Mouse (Mus musculus) CH12.LX (cell line): Measurements from ENCODE around the gene Os9. TPM values are rescaled to one million over a fixed set of nuclear protein-coding genes. Genes with fewer than 3 reads are reported as not detected.

ENCODE experiments used
- DNase-seq: peaks from one replicate; pipeline ENCODE4 v3.0.0-alpha.2; 2013; ENCODE audit errors: extremely low read depth
- H3K27ac ChIP-seq: 2 replicates; pipeline ENCODE4 v1.5.1; 2012; ENCODE audit warnings: low read depth, mild to moderate bottlenecking, control low read depth, moderate library complexity; ENCODE audit not compliant: insufficient read depth
- H3K27me3 ChIP-seq: replicated peaks from 2 replicates; pipeline ENCODE3; 2012; ENCODE audit warnings: inconsistent platforms
- H3K36me3 ChIP-seq, 2 experiments: replicated peaks in 1 of 2; 2 replicates each; pipeline versions ENCODE3 to v1.6.1; 2012; ENCODE audit warnings: inconsistent platforms in 1 of 2, low read length in 1 of 2, mild to moderate bottlenecking in 1 of 2, mixed read lengths in 1 of 2, moderate library complexity in 1 of 2; ENCODE audit not compliant: control insufficient read depth in 1 of 2, insufficient read depth in 1 of 2
- H3K4me1 ChIP-seq, 2 experiments: 2 replicates each; pipeline ENCODE4 v1.6.1; 2012; ENCODE audit warnings: inconsistent platforms in 1 of 2, moderate library complexity in 1 of 2; ENCODE audit not compliant: insufficient read depth in 2 of 2, control insufficient read depth in 1 of 2
- H3K4me2 ChIP-seq: 2 replicates; pipeline ENCODE4 v1.6.1; 2012; ENCODE audit warnings: low read depth, mild to moderate bottlenecking, control low read depth; ENCODE audit not compliant: poor library complexity, insufficient read depth, severe bottlenecking
- H3K4me3 ChIP-seq, 3 experiments: fragments of 150-350 bp in 1 of 3; sonication (generic) in 1 of 3; replicated peaks in 1 of 3; 2 replicates each; pipeline versions ENCODE3 to v1.5.1; 2011 to 2012; ENCODE audit warnings: low read depth in 2 of 3, low read length in 2 of 3, mild to moderate bottlenecking in 2 of 3, moderate library complexity in 2 of 3, control low read depth in 1 of 3, improper control_type of control experiment in 1 of 3, inconsistent platforms in 1 of 3, mixed read lengths in 1 of 3; ENCODE audit not compliant: poor library complexity in 1 of 3
- H3K79me2 ChIP-seq: replicated peaks from 2 replicates; pipeline ENCODE4 v1.6.1; 2012; ENCODE audit warnings: mild to moderate bottlenecking, moderate library complexity; ENCODE audit not compliant: control insufficient read depth, poor library complexity, insufficient read depth, severe bottlenecking; ENCODE audit errors: extremely low read depth
- H3K9ac ChIP-seq: 2 replicates; pipeline ENCODE4 v1.6.1; 2012; ENCODE audit warnings: low read depth, mild to moderate bottlenecking, control low read depth, moderate library complexity; ENCODE audit not compliant: insufficient read depth
- H3K9me3 ChIP-seq: replicated peaks from 2 replicates; pipeline ENCODE3; 2012; ENCODE audit warnings: low read length, inconsistent platforms, mixed read lengths
- BHLHE40 ChIP-seq: IDR thresholded peaks from 2 replicates; pipeline ENCODE4 v1.6.1; 2011; ENCODE audit warnings: mild to moderate bottlenecking, low read depth, low read length, improper control_type of control experiment
- CHD1 ChIP-seq: IDR thresholded peaks from 2 replicates; pipeline ENCODE4 v1.6.1; 2012; ENCODE audit warnings: low read depth, low read length, improper control_type of control experiment, inconsistent platforms
- CHD2 ChIP-seq: IDR thresholded peaks from 2 replicates; pipeline ENCODE4 v1.6.1; 2011; ENCODE audit warnings: low read length, improper control_type of control experiment
- CTCF ChIP-seq, 2 experiments: IDR thresholded peaks in 1 of 2; conservative IDR thresholded peaks in 1 of 2; 2 replicates each; pipeline ENCODE4 v1.5.1; 2011 to 2012; ENCODE audit warnings: low read depth in 2 of 2, low read length in 2 of 2, improper control_type of control experiment in 1 of 2, inconsistent platforms in 1 of 2, mild to moderate bottlenecking in 1 of 2, moderate library complexity in 1 of 2
- ELF1 ChIP-seq: IDR thresholded peaks from 2 replicates; pipeline ENCODE4 v1.6.1; 2014; ENCODE audit warnings: low read depth, mild to moderate bottlenecking, inconsistent platforms, low read length, improper control_type of control experiment
- GABPA ChIP-seq: IDR thresholded peaks from 2 replicates; pipeline ENCODE4 v1.6.1; 2012; ENCODE audit warnings: low read depth, low read length, improper control_type of control experiment, inconsistent platforms; ENCODE audit not compliant: insufficient replicate concordance
- HCFC1 ChIP-seq: IDR thresholded peaks from 2 replicates; pipeline ENCODE4 v1.6.1; 2012; ENCODE audit warnings: low read depth, mild to moderate bottlenecking, inconsistent platforms, low read length, improper control_type of control experiment
- IRF4 ChIP-seq: IDR thresholded peaks from 2 replicates; pipeline ENCODE4 v1.6.1; 2014; ENCODE audit warnings: low read depth, mild to moderate bottlenecking, inconsistent platforms, low read length, improper control_type of control experiment
- JUN ChIP-seq: IDR thresholded peaks from 2 replicates; pipeline ENCODE4 v1.6.1; 2011; ENCODE audit warnings: low read depth, mild to moderate bottlenecking, low read length, improper control_type of control experiment, moderate library complexity; ENCODE audit not compliant: insufficient read depth
- JUND ChIP-seq: conservative IDR thresholded peaks from 2 replicates; pipeline ENCODE4 v1.6.1; 2011; ENCODE audit warnings: low read depth, low read length, improper control_type of control experiment
- KAT2A ChIP-seq: IDR thresholded peaks from 2 replicates; pipeline ENCODE4 v1.6.1; 2012; ENCODE audit warnings: low read length, improper control_type of control experiment, inconsistent platforms; ENCODE audit not compliant: insufficient replicate concordance
- MAFK ChIP-seq: IDR thresholded peaks from 2 replicates; pipeline ENCODE4 v1.6.1; 2011; ENCODE audit warnings: low read length, improper control_type of control experiment; ENCODE audit not compliant: insufficient replicate concordance
- MAX ChIP-seq: IDR thresholded peaks from 2 replicates; pipeline ENCODE4 v1.6.1; 2011; ENCODE audit warnings: low read length, improper control_type of control experiment
- MAZ ChIP-seq: IDR thresholded peaks from 2 replicates; pipeline ENCODE4 v1.6.1; 2012; ENCODE audit warnings: low read depth, mild to moderate bottlenecking, inconsistent platforms, low read length, improper control_type of control experiment, moderate library complexity
- MEF2A ChIP-seq: IDR thresholded peaks from 2 replicates; pipeline ENCODE4 v1.6.1; 2014; ENCODE audit warnings: low read depth, mild to moderate bottlenecking, inconsistent platforms, low read length, improper control_type of control experiment, borderline replicate concordance
- RAD21 ChIP-seq: IDR thresholded peaks from 2 replicates; pipeline ENCODE4 v1.6.1; 2011; ENCODE audit warnings: low read depth, mild to moderate bottlenecking, low read length, improper control_type of control experiment, moderate library complexity
- RCOR1 ChIP-seq: conservative IDR thresholded peaks from 2 replicates; pipeline ENCODE4 v1.6.1; 2012; ENCODE audit warnings: low read depth, mild to moderate bottlenecking, inconsistent platforms, low read length, improper control_type of control experiment
- SMC3 ChIP-seq: IDR thresholded peaks from 2 replicates; pipeline ENCODE4 v1.6.1; 2011; ENCODE audit warnings: low read depth, low read length, improper control_type of control experiment
- TCF12 ChIP-seq: IDR thresholded peaks from 2 replicates; pipeline ENCODE4 v1.6.1; 2014; ENCODE audit warnings: low read depth, mild to moderate bottlenecking, inconsistent platforms, low read length, improper control_type of control experiment
- USF1 ChIP-seq: IDR thresholded peaks from 2 replicates; pipeline ENCODE4 v1.6.1; 2014; ENCODE audit warnings: low read depth, mild to moderate bottlenecking, inconsistent platforms, low read length, improper control_type of control experiment
- ZC3H11A ChIP-seq: IDR thresholded peaks from 2 replicates; pipeline ENCODE4 v1.6.1; 2012; ENCODE audit warnings: low read depth, mild to moderate bottlenecking, inconsistent platforms, low read length, improper control_type of control experiment
- ZKSCAN1 ChIP-seq: IDR thresholded peaks from 2 replicates; pipeline ENCODE4 v1.6.1; 2012; ENCODE audit warnings: low read depth, inconsistent platforms, low read length, improper control_type of control experiment, borderline replicate concordance
- ZNF384 ChIP-seq: IDR thresholded peaks from 2 replicates; pipeline ENCODE4 v1.6.1; 2012; ENCODE audit warnings: low read depth, low read length, improper control_type of control experiment, inconsistent platforms
- dilution Hi-C: fragments of 300-500 bp; cut with MboI; formaldehyde crosslinking; loops from 2 replicates; pipeline ENCODE4 v1.14.3; 2020; ENCODE audit warnings: low sequenced_read_pairs; ENCODE audit not compliant: extremely low pct_unique_long_range_greater_than_20kb, extremely low pct_ligation_motif_present
- in situ Hi-C: fragments of 300-500 bp; cut with MboI; formaldehyde crosslinking; loops from 3 replicates; pipeline ENCODE4 v1.14.3; 2019; ENCODE audit warnings: low sequenced_read_pairs, low pct_ligation_motif_present, low pct_unique_long_range_greater_than_20kb, mixed read lengths
- polyA plus RNA-seq: library from polyadenylated mRNA; unstranded; fragments of >175 nt; gene quantifications from 2 replicates; pipeline ENCODE4 v1.2.1, GENCODE M21; 2012; ENCODE audit warnings: low read depth; ENCODE audit not compliant: insufficient read length
- total RNA-seq, 2 experiments: library from RNA; depleted of rRNA; stranded (reverse); fragments of 300-350 nt in 1 of 2; fragments of >200 nt in 1 of 2; gene quantifications; 2 replicates each; pipeline ENCODE4 v1.2.3; 2012 to 2014

Os9 gene
- total and polyA plus RNA-seq, 3 experiments = 42.8 to 82.7 (median 61.9) TPM

- dilution Hi-C loops = no loop called here
- Histone ChIP-seq H3K27me3 (no peaks in the 10 kb centered on the region), H3K9me3 (peaks cover 11% of the 10 kb centered on the region), H3K4me2 (no peak overlapping the region), H3K27ac (no peak overlapping the region), H3K4me3 (no peak overlapping the region), H3K9ac (no peak overlapping the region), H3K36me3 (peaks cover 77 to 98% of the 10 kb centered on the region in 2 experiments), H3K79me2 (no peaks in the 10 kb centered on the region), H3K4me1 (peaks cover 0 to 9% of the 10 kb centered on the region in 2 experiments; a peak in 2 of 4 replicates)
- TF ChIP-seq CHD2 (no peak), SMC3 (no peak), KAT2A (no peak), ZKSCAN1 (no peak), CTCF (conservative IDR thresholded peaks at IDR 0.05 in 1 of 2, IDR thresholded peaks at IDR 0.05 in 1 of 2; ENCODE audit: low read depth in 2 of 2, low read length in 2 of 2) (no peak), ZNF384 (no peak), MAFK (no peak), GABPA (no peak), MAZ (no peak), IRF4 (no peak), BHLHE40 (no peak)
- no peak for DNase-seq
- in situ Hi-C loops = no loop called here
These were observed 26.5 kb downstream of the Os9 start for GRCm38 (mm10) chr10:127094382-127094802.

- H3K27me3 ChIP-seq = no peaks in the 10 kb centered on the region
- TF ChIP-seq ELF1 (no peak), RCOR1 (no peak), IRF4 (no peak), TCF12 (no peak), ZNF384 (no peak), MEF2A (no peak), HCFC1 (no peak), USF1 (no peak), RAD21 (no peak), CTCF (conservative IDR thresholded peaks at IDR 0.05 in 1 of 2, IDR thresholded peaks at IDR 0.05 in 1 of 2; ENCODE audit: low read depth in 2 of 2, low read length in 2 of 2) (no peak), JUND (no peak), MAFK (no peak), ZC3H11A (no peak), JUN (no peak), KAT2A (no peak), MAX (no peak), CHD1 (no peak), CHD2 (no peak)
- peaks cover 0 to 6% of the 10 kb centered on the region in 2 experiments; a peak in 2 of 4 replicates for H3K4me1 ChIP-seq
- in situ Hi-C loops (no loop called here), dilution Hi-C loops (no loop called here)
- no peak overlapping the region for H3K4me3 ChIP-seq
- H3K4me2 ChIP-seq = no peak overlapping the region
- H3K9ac ChIP-seq = no peak overlapping the region
- peaks cover 74 to 97% of the 10 kb centered on the region in 2 experiments for H3K36me3 ChIP-seq
- peaks cover 11% of the 10 kb centered on the region for H3K9me3 ChIP-seq
- no peak overlapping the region for H3K27ac ChIP-seq
- DNase-seq = no peak
- H3K79me2 ChIP-seq = no peaks in the 10 kb centered on the region
These were observed 28.2 kb downstream of the Os9 start for GRCm38 (mm10) chr10:127092742-127093141.
